In the genomic region with DNA sequence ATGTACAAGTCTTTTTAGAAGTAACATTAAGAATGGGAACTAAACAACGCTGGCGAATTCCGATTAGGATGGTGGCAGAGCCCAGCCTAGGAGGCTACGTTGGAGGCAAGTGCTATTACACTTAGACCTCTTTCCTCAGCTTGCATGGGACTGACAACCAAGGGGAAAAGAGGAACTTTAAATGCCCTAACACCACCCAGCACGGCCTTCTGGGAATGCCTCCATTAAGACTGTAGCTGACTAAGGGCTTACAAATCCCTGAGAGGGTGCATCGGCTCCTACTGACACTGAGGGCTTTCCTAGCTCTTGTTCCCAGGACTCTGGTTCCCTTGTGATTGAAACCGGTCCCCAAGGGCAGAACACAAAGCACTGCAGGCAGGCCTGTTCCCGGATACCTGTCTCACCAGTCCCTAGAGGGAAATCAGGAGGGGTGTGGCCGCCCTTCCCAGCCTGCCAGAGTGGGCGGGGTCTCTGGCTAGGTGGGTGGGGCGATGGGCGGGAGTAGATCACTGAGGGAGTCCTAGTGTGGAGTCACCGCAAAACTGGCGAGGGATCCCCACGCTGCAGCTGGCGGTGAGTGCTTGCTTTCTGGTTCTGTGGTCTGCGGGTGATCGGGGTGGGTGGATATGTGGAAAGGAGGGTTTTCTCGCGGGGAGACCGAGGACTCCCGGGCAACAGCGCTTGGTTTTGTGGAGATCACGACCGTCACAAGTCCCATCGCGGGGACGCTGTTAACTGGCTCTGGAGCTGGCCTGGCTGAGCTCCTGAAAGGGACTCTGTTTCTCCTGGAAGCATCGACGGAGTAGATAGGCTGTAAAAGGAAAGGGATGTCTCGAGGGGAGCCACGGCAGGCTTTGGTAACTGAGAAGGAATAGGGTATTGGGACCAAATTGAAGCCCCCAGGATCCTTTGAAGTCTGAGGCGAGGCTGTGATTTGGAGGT, we compare ENCODE assay signal across 8 mouse cellular contexts. TPM values are rescaled to one million over a fixed set of nuclear protein-coding genes. Genes with fewer than 3 reads are reported as not detected.
DNase-seq lines count a peak whose midpoint lies in the region; ATAC-seq and TF ChIP-seq lines count a peak whose summit lies in the region.

A gene (plus strand): TSS at position 479 of the 942 bp plus-strand sequence.

- DNase-seq in B cell, adult 2 months = peak; percentile 74 to 77
- peak; percentile 93 for DNase-seq in adrenal gland, adult 2 months
- DNase-seq in embryo, embryonic 9.5 days (ENCODE audit: extremely low spot score) = peak; percentile 88
- peak; percentile 93 to 94 for DNase-seq in heart, adult 18-20 months
- peak; percentile 88 for DNase-seq in liver, postnatal 0 days
- peak; percentile 65 for DNase-seq in testis, postnatal 14 days (ENCODE audit: low spot score)

- no peak for TF ChIP-seq EP300 in liver, postnatal 0 days (IDR thresholded peaks at IDR 0.05; ENCODE audit: low read depth)

- no peaks in the 10 kb centered on the region for H3K36me3 ChIP-seq in intestine, postnatal 0 days (ENCODE audit: control insufficient read depth, insufficient read depth)
- no peaks in the 10 kb centered on the region for H3K36me3 ChIP-seq in liver, postnatal 0 days (replicated peaks; ENCODE audit: insufficient read depth, low read length)
- H3K36me3 ChIP-seq in neural tube, embryonic 12.5 days = no peaks in the 10 kb centered on the region

- H3K4me3 ChIP-seq in intestine, postnatal 0 days (ENCODE audit: low read depth, low read length) = peak within 1 kb of the TSS; percentile 43
- peak within 1 kb of the TSS; percentile 34 for H3K4me3 ChIP-seq in liver, postnatal 0 days (ENCODE audit: low read depth, low read length)
- H3K4me3 ChIP-seq in neural tube, embryonic 12.5 days = peak within 1 kb of the TSS; percentile 21

- 10% methylated on average over 33 of the region's 33 CpGs for WGBS in intestine, postnatal 0 days
- 9% methylated on average over 33 of the region's 33 CpGs for WGBS in liver, postnatal 0 days (ENCODE audit: insufficient replicate concordance)
- 11% methylated on average over 33 of the region's 33 CpGs for WGBS in neural tube, embryonic 12.5 days

- H3K9me3 ChIP-seq in intestine, postnatal 0 days (ENCODE audit: control insufficient read depth) = no peaks in the 10 kb centered on the region
- H3K9me3 ChIP-seq in liver, postnatal 0 days (ENCODE audit: low read length) = no peaks in the 10 kb centered on the region
- no peaks in the 10 kb centered on the region for H3K9me3 ChIP-seq in neural tube, embryonic 12.5 days

- H3K4me2 ChIP-seq in intestine, postnatal 0 days (replicated peaks; ENCODE audit: low read depth) = peak within 1 kb of the TSS; percentile 82
- H3K4me2 ChIP-seq in liver, postnatal 0 days (ENCODE audit: low read depth, low read length) = peak within 1 kb of the TSS; percentile 74
- peak within 1 kb of the TSS; percentile 69 for H3K4me2 ChIP-seq in neural tube, embryonic 12.5 days (replicated peaks)

- no peak for TF ChIP-seq CTCF in intestine, postnatal 0 days (IDR thresholded peaks at IDR 0.05; ENCODE audit: low read depth)
- no peak for TF ChIP-seq CTCF in liver, postnatal 0 days (IDR thresholded peaks at IDR 0.05; ENCODE audit: low read depth)

- peak; percentile 89 for ATAC-seq in intestine, postnatal 0 days
- peak; percentile 87 for ATAC-seq in liver, postnatal 0 days
- ATAC-seq in neural tube, embryonic 12.5 days (ENCODE audit: low FRiP score, low read depth) = 0 out of 2 replicates have a peak, but pooled peaks have one; percentile 66

- peaks cover 10% of the 10 kb centered on the region; the same call in 1 of the 2 replicates for H3K4me1 ChIP-seq in intestine, postnatal 0 days (replicated peaks; ENCODE audit: control insufficient read depth, insufficient read depth, low read length)
- H3K4me1 ChIP-seq in liver, postnatal 0 days (ENCODE audit: insufficient read depth) = peaks cover 16% of the 10 kb centered on the region
- H3K4me1 ChIP-seq in neural tube, embryonic 12.5 days = peaks cover 15% of the 10 kb centered on the region

- H3K27me3 ChIP-seq in intestine, postnatal 0 days (replicated peaks; ENCODE audit: control insufficient read depth, insufficient read depth, low read length) = no peaks in the 10 kb centered on the region
- no peaks in the 10 kb centered on the region for H3K27me3 ChIP-seq in liver, postnatal 0 days (ENCODE audit: insufficient read depth, low read length)
- H3K27me3 ChIP-seq in neural tube, embryonic 12.5 days (replicated peaks) = peaks cover 5% of the 10 kb centered on the region

- peak within 1 kb of the TSS; percentile 50 for H3K9ac ChIP-seq in intestine, postnatal 0 days (ENCODE audit: low read depth, low read length)
- peak within 1 kb of the TSS; percentile 35; the same call in 1 of the 2 replicates for H3K9ac ChIP-seq in liver, postnatal 0 days (replicated peaks)
- H3K9ac ChIP-seq in neural tube, embryonic 12.5 days = peak within 1 kb of the TSS; percentile 29; the same call in 1 of the 2 replicates

- H3K27ac ChIP-seq in intestine, postnatal 0 days (ENCODE audit: low read depth, low read length) = no peak within 1 kb of the TSS
- no peak within 1 kb of the TSS for H3K27ac ChIP-seq in liver, postnatal 0 days (ENCODE audit: low read depth)
- no peak within 1 kb of the TSS for H3K27ac ChIP-seq in neural tube, embryonic 12.5 days

RNA-seq across cellular contexts. Expression of the gene that starts here (rescaled TPM):
- total RNA-seq in adrenal gland, adult 2 months (2021) = 1 to 10 TPM in 1 of 2 experiments, under 1 TPM in 1; 0.89 to 1.2 TPM
- 1.1 and 1.7 TPM in 2 replicates for polyA plus RNA-seq in adrenal gland, adult 2 months (2012; rRNA removed)
- 1 to 10 TPM; 1.0 to 1.4 TPM for total RNA-seq in heart, adult 18-20 months (2021)
- polyA plus RNA-seq in intestine, postnatal 0 days (2015; fragmentation: Nextera tagmentation; extraction: Ambion mirVana) = 0.21 and 0.22 TPM in 2 replicates
- 0.07 and 0.08 TPM in 2 replicates for polyA plus RNA-seq in liver, postnatal 0 days (2015; fragmentation: Nextera tagmentation; extraction: Ambion mirVana)
- 0.11 and 0.16 TPM in 2 replicates for polyA plus RNA-seq in neural tube, embryonic 12.5 days (2016; fragmentation: Nextera tagmentation; extraction: Ambion mirVana)

Comparison
In these comparisons a context has a peak if more than half of its experiments do, and no peak if none do; other contexts are left out.
1. Peak in ATAC-seq, H3K4me3 ChIP-seq, H3K9ac ChIP-seq and H3K4me2 ChIP-seq in intestine, postnatal 0 days; RNA of the gene not detected or under 1 TPM.
2. Peak in DNase-seq, ATAC-seq, H3K4me3 ChIP-seq, H3K9ac ChIP-seq and H3K4me2 ChIP-seq in liver, postnatal 0 days; RNA of the gene not detected or under 1 TPM.
3. Peak in ATAC-seq, H3K4me3 ChIP-seq, H3K9ac ChIP-seq and H3K4me2 ChIP-seq in neural tube, embryonic 12.5 days; RNA of the gene not detected or under 1 TPM.